Mouse (Mus musculus): Measurements from ENCODE around the gene Prpf6. TPM values are rescaled to one million over a fixed set of nuclear protein-coding genes. Genes with fewer than 3 reads are reported as not detected.

Gene Prpf6
- polyA plus RNA-seq, 1 experiment: 80.1 TPM

DNA sequence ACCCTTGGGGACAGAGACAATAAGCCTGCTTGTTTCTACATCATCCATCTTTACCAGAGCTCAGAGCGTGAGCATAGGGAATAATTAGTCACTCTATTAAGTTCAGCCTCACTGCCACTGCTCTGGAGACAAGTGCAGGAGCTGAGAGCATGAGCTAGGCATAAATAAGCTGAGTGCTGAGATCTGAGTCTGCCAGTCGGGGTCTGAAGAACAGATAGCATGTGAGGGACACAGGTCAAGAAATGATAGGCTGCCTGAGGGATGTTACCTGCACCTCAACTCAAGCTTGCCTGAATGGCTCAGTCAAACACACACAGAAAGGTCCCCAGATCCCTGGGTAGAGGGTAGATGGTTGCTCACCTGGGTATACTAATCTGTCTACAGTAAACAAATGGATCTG lies 14.5 kb upstream of the Prpf6 start:
- Histone ChIP-seq H3K27ac (ENCODE audit: insufficient read depth, low read length) (no peak overlapping the region), H3K36me3 (ENCODE audit: control insufficient read depth, insufficient read depth, low read length, poor library complexity, severe bottlenecking) (no peaks in the 10 kb centered on the region), H3K27me3 (ENCODE audit: control insufficient read depth, insufficient read depth, low read length, poor library complexity, severe bottlenecking) (no peaks in the 10 kb centered on the region), H3K4me3 (ENCODE audit: low read depth, low read length) (no peak overlapping the region), H3K9me3 (replicated peaks; ENCODE audit: control insufficient read depth, insufficient read depth, low read length, poor library complexity, severe bottlenecking) (no peaks in the 10 kb centered on the region), H3K4me1 (ENCODE audit: control insufficient read depth, insufficient read depth, low read length) (no peaks in the 10 kb centered on the region), H3K9ac (ENCODE audit: low read depth, poor library complexity, severe bottlenecking) (no peak overlapping the region)
- TF ChIP-seq CTCF (IDR thresholded peaks at IDR 0.05; ENCODE audit: low read depth, low read length) (no peak), EP300 (IDR thresholded peaks at IDR 0.05; ENCODE audit: insufficient read depth, low read depth, low read length) (no peak), POLR2A (IDR thresholded peaks at IDR 0.05; ENCODE audit: insufficient read depth, low read length) (no peak)

- no peaks in the 10 kb centered on the region for H3K36me3 ChIP-seq (ENCODE audit: control insufficient read depth, insufficient read depth, low read length, poor library complexity, severe bottlenecking)
- no peak overlapping the region for H3K4me3 ChIP-seq (ENCODE audit: low read depth, low read length)
- no peak overlapping the region for H3K27ac ChIP-seq (ENCODE audit: insufficient read depth, low read length)
- no peak for TF ChIP-seq CTCF (IDR thresholded peaks at IDR 0.05; ENCODE audit: low read depth, low read length)
- no peak for TF ChIP-seq POLR2A (IDR thresholded peaks at IDR 0.05; ENCODE audit: insufficient read depth, low read length)
- TF ChIP-seq EP300 (IDR thresholded peaks at IDR 0.05; ENCODE audit: insufficient read depth, low read depth, low read length): no peak
- no peaks in the 10 kb centered on the region for H3K9me3 ChIP-seq (replicated peaks; ENCODE audit: control insufficient read depth, insufficient read depth, low read length, poor library complexity, severe bottlenecking)
- no peaks in the 10 kb centered on the region for H3K4me1 ChIP-seq (ENCODE audit: control insufficient read depth, insufficient read depth, low read length)
- no peaks in the 10 kb centered on the region for H3K27me3 ChIP-seq (ENCODE audit: control insufficient read depth, insufficient read depth, low read length, poor library complexity, severe bottlenecking)
- H3K9ac ChIP-seq (ENCODE audit: low read depth, poor library complexity, severe bottlenecking): no peak overlapping the region
Observed at GRCm38 (mm10) chr2:181577981-181578581, 13.6 kb upstream of the Prpf6 start.

- Histone ChIP-seq H3K9me3 (replicated peaks; ENCODE audit: control insufficient read depth, insufficient read depth, low read length, poor library complexity, severe bottlenecking) (no peaks in the 10 kb centered on the region), H3K4me3 (ENCODE audit: low read depth, low read length) (no peak overlapping the region), H3K36me3 (ENCODE audit: control insufficient read depth, insufficient read depth, low read length, poor library complexity, severe bottlenecking) (no peaks in the 10 kb centered on the region), H3K9ac (ENCODE audit: low read depth, poor library complexity, severe bottlenecking) (no peak overlapping the region), H3K4me1 (ENCODE audit: control insufficient read depth, insufficient read depth, low read length) (no peaks in the 10 kb centered on the region), H3K27ac (ENCODE audit: insufficient read depth, low read length) (no peak overlapping the region), H3K27me3 (ENCODE audit: control insufficient read depth, insufficient read depth, low read length, poor library complexity, severe bottlenecking) (no peaks in the 10 kb centered on the region)
- TF ChIP-seq POLR2A (IDR thresholded peaks at IDR 0.05; ENCODE audit: insufficient read depth, low read length) (no peak), EP300 (IDR thresholded peaks at IDR 0.05; ENCODE audit: insufficient read depth, low read depth, low read length) (no peak), CTCF (IDR thresholded peaks at IDR 0.05; ENCODE audit: low read depth, low read length) (no peak)
Observed at GRCm38 (mm10) chr2:181578790-181579618, 12.7 kb upstream of the Prpf6 start.

- H3K27me3 ChIP-seq (ENCODE audit: control insufficient read depth, insufficient read depth, low read length, poor library complexity, severe bottlenecking): no peaks in the 10 kb centered on the region
- H3K27ac ChIP-seq (ENCODE audit: insufficient read depth, low read length): no peak overlapping the region
- no peaks in the 10 kb centered on the region for H3K9me3 ChIP-seq (replicated peaks; ENCODE audit: control insufficient read depth, insufficient read depth, low read length, poor library complexity, severe bottlenecking)
- TF ChIP-seq POLR2A (IDR thresholded peaks at IDR 0.05; ENCODE audit: insufficient read depth, low read length) (no peak), CTCF (IDR thresholded peaks at IDR 0.05; ENCODE audit: low read depth, low read length) (no peak), EP300 (IDR thresholded peaks at IDR 0.05; ENCODE audit: insufficient read depth, low read depth, low read length) (no peak)
- no peaks in the 10 kb centered on the region for H3K4me1 ChIP-seq (ENCODE audit: control insufficient read depth, insufficient read depth, low read length)
- H3K36me3 ChIP-seq (ENCODE audit: control insufficient read depth, insufficient read depth, low read length, poor library complexity, severe bottlenecking): no peaks in the 10 kb centered on the region
- no peak overlapping the region for H3K4me3 ChIP-seq (ENCODE audit: low read depth, low read length)
- H3K9ac ChIP-seq (ENCODE audit: low read depth, poor library complexity, severe bottlenecking): no peak overlapping the region
Observed at GRCm38 (mm10) chr2:181579681-181580080, 12.0 kb upstream of the Prpf6 start.

GRCm38 (mm10) chr2:181580131-181580772 lies 11.4 kb upstream of the Prpf6 start:
- Histone ChIP-seq H3K4me3 (ENCODE audit: low read depth, low read length) (peak overlapping the region; percentile 74), H3K27ac (ENCODE audit: insufficient read depth, low read length) (peak overlapping the region; percentile 11; the same call in 1 of the 2 replicates)

More at GRCm38 (mm10) chr2:181580131-181580772, 11.4 kb upstream of the Prpf6 start:
- no peak for TF ChIP-seq EP300 (IDR thresholded peaks at IDR 0.05; ENCODE audit: insufficient read depth, low read depth, low read length)
- no peak for TF ChIP-seq POLR2A (IDR thresholded peaks at IDR 0.05; ENCODE audit: insufficient read depth, low read length)
- no peak for TF ChIP-seq CTCF (IDR thresholded peaks at IDR 0.05; ENCODE audit: low read depth, low read length)
- Histone ChIP-seq H3K27me3 (ENCODE audit: control insufficient read depth, insufficient read depth, low read length, poor library complexity, severe bottlenecking) (no peaks in the 10 kb centered on the region), H3K4me1 (ENCODE audit: control insufficient read depth, insufficient read depth, low read length) (no peaks in the 10 kb centered on the region), H3K9ac (ENCODE audit: low read depth, poor library complexity, severe bottlenecking) (peak overlapping the region; percentile 54), H3K36me3 (ENCODE audit: control insufficient read depth, insufficient read depth, low read length, poor library complexity, severe bottlenecking) (no peaks in the 10 kb centered on the region), H3K9me3 (replicated peaks; ENCODE audit: control insufficient read depth, insufficient read depth, low read length, poor library complexity, severe bottlenecking) (no peaks in the 10 kb centered on the region)

Data from ES-Bruce4 (cell line).